Mouse (Mus musculus) heart, adult 10 weeks (tissue): ENCODE results near the gene Olfr295. TPM values are rescaled to one million over a fixed set of nuclear protein-coding genes. Genes with fewer than 3 reads are reported as not detected.

Experiments
- polyA plus RNA-seq: library from polyadenylated mRNA; stranded (reverse); fragments of 350-450 nt; fragmentation: Illumina TruSeq; extraction: RNeasy Lipid Tissue Mini Kit (QIAGEN cat#74804); gene quantifications from one replicate; pipeline ENCODE4 v1.2.3, GENCODE M21; 2014; ENCODE audit warnings: low read depth, low replicate concordance

The Olfr295 gene
- not detected for polyA plus RNA-seq

DNA sequence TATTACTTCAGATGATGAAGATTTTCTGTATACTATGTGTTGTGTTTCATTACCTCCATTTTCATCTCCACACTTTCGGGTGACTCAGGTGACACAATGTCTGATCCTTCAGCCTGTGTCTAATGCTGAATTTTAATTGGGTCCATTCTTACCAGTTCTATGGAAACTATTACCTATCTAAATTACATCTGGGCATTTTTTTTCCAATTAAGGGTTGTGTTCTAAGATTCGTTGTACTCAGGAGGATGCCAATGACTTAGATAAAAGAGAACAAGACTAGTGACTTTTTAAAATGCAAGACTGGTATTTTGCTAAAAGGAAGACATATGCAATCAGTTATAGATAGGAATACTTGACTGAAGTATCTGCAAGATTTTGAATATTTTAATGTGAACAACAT lies at the start of gene Olfr295:
TSS of gene Olfr295 (plus strand) at position 301 of the 400 bp plus-strand sequence.

DNA sequence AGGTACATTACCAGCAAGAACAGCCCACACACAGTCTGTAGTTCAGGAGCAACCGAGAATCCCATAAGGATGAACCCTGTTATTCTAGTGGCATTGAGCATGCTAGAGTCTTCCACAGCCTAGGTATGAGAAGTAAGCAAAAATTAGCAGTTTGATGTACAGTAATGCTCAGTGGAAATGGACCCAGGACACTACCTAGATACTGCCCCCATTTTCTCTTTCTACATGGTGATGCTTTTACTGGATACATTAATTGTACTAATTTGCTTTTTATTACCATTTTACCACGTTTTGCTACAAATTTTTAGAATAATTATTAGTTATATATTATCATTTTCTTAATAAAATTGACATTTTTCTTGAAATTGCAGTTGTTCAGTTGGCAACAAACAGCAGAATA lies 32.9 kb downstream of the Olfr295 start, which contains the start of gene Olfr294:
TSS of gene Olfr294 (minus strand) at position 101 of the 400 bp plus-strand sequence.

Other genes starting within 250 kb of the Olfr295 start
- not detected for gene Olfr307, start 246.3 kb upstream of the Olfr295 start, polyA plus RNA-seq
- not detected for gene Olfr305, start 216.9 kb upstream of the Olfr295 start, polyA plus RNA-seq
- not detected for gene Olfr304, start 197.2 kb upstream of the Olfr295 start, polyA plus RNA-seq
- gene Olfr303, start 186.1 kb upstream of the Olfr295 start, polyA plus RNA-seq = not detected
- gene Olfr301, start 180.0 kb upstream of the Olfr295 start, polyA plus RNA-seq = not detected
- not detected for gene Olfr299, start 123.9 kb upstream of the Olfr295 start, polyA plus RNA-seq
- not detected for gene Olfr298, start 91.4 kb upstream of the Olfr295 start, polyA plus RNA-seq
- gene Olfr297, start 63.9 kb upstream of the Olfr295 start, polyA plus RNA-seq = not detected
- not detected for gene Olfr294, start 32.8 kb downstream of the Olfr295 start, polyA plus RNA-seq
- not detected for gene Olfr293, start 65.2 kb downstream of the Olfr295 start, polyA plus RNA-seq
- not detected for gene Olfr292, start 104.5 kb downstream of the Olfr295 start, polyA plus RNA-seq
- gene Folh1, start 192.1 kb downstream of the Olfr295 start, polyA plus RNA-seq = 0.47 TPM
- gene Vmn2r77, start 211.2 kb downstream of the Olfr295 start, polyA plus RNA-seq = not detected